Mouse (Mus musculus): ENCODE results near the gene Strn4.

The Strn4 gene

GRCm38 (mm10) chr7:16876006-16876405 is 60.3 kb downstream of the Strn4 start:
- no peak for DNase-seq (ENCODE audit: low spot score)

GRCm38 (mm10) chr7:16876608-16877007 is 60.9 kb downstream of the Strn4 start:
- DNase-seq (ENCODE audit: low spot score), result peak; percentile 40

- DNase-seq (ENCODE audit: low spot score), result no peak
Observed at GRCm38 (mm10) chr7:16877717-16878116, 62.0 kb downstream of the Strn4 start.

GRCm38 (mm10) chr7:16879796-16880547 is 64.3 kb downstream of the Strn4 start:
- DNase-seq (ENCODE audit: low spot score), result peak; percentile 47

GRCm38 (mm10) chr7:16880615-16881014 is 64.9 kb downstream of the Strn4 start:
- DNase-seq (ENCODE audit: low spot score), result no peak

- no peak for DNase-seq (ENCODE audit: low spot score)
Observed at GRCm38 (mm10) chr7:16883162-16883561, 67.5 kb downstream of the Strn4 start.

- no peak for DNase-seq (ENCODE audit: low spot score)
Observed at GRCm38 (mm10) chr7:16884334-16884733, 68.6 kb downstream of the Strn4 start.

GRCm38 (mm10) chr7:16885271-16885776 is 69.6 kb downstream of the Strn4 start:
- no peak for DNase-seq (ENCODE audit: low spot score)

- no peak for DNase-seq (ENCODE audit: low spot score)
Observed at GRCm38 (mm10) chr7:16885905-16886304, 70.2 kb downstream of the Strn4 start.

All from urinary bladder, postnatal 14 days (tissue).